Mouse (Mus musculus) lung, adult 18-20 months (tissue): ENCODE data around the gene Krtap4-1.
A peak's percentile ranks its signal among the peaks of the same experiment; 100 is the strongest.

ENCODE experiments used
- DNase-seq, 2 experiments: peaks; one replicate each; pipeline ENCODE4 v3.0.0; 2022; ENCODE audit warnings: mixed read lengths in 2 of 2

Krtap4-1 gene

DNA sequence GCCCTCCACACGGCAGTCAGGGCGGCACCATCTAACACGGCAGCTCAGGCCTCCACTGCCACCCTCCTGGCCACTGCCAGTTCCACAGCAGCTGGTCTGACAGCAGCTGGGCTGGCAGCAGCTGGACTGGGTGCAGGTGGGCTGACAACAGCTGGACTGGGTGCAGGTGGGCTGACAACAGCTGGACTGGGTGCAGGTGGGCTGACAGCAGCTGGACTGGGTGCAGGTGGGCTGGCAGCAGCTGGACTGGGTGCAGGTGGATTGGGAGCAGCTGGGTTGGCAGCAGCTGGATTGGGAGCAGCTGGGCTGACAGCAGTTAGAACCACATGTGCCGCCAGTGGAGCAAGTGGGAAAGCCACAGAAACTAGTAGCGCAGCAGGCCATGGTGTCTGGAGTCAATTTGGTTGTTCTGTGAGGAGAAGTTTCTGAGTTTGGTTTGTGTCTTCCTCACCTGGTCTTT is 44.8 kb downstream of the Krtap4-1 start, which contains the start of gene Krtap1-4:
Krtap1-4 (minus strand) TSS at position 410 of the 460 bp plus-strand sequence.
- DNase-seq = no peak

DNA sequence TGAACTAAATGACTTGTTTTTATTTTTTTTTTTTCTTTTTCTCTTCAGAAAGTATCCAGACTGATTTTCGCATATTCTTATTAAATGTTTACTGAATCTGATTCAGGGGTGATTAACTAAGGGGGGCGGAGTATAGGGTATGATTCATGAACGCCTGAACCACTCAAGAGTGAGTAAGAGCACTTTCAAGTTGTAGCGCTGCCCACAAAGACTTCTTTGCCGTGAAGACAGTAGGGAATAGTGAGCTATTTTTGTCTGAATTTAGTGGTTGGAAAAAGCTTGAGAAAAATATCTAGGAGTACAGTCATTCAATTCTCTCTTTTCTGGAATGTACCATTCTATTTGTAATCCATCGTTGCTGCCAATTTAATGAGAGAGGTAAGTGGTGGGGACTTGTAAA is 46.5 kb downstream of the Krtap4-1 start:
- peak in 1 of 2 experiments; percentile 17 for DNase-seq

DNA sequence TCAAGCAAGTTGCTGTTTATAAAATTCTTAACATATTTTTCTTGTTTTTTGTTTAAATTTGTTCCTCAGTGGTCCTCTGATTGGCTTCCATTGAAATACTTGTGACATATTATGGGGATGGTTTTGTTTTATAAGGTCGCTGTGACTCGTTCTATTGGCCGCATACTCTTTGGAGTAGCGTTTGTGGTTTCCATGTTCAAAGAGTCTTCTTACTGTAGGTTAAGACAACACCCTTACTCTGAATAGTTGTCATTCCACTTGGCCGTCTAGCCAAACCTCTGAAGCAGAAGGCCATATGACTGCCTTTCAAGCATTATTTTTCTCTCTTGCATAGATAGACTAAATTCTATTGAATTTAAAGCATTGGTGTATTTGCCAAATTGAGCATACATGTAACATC is 47.0 kb downstream of the Krtap4-1 start:
- no peak for DNase-seq

DNA sequence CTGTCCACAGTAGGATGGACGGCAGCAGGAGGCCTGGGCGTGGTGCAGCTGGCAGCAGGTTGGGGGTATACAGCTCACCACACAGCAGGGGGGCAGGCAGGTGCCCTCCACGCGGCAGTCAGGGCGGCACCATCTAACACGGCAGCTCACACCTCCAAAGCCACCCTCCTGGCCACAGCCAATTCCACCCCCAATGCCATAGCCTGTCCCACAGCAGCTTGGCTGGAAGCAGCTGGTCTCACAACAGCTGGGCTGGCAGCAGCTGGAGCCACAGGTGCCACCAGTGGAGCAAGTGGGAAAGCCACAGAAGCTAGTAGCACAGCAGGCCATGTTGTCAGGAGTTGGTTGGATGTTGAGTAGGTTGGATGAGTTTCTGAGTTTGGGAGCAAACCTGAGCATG is 47.4 kb downstream of the Krtap4-1 start, which contains the start of gene Krtap1-5:
Krtap1-5 (minus strand) TSS at position 381 of the 400 bp plus-strand sequence.
- no peak for DNase-seq
